Mouse (Mus musculus) neural tube, embryonic 15.5 days (tissue): ENCODE results near the gene Asb8. TPM values are rescaled to one million over a fixed set of nuclear protein-coding genes. Genes with fewer than 3 reads are reported as not detected.

Experiments used
- ATAC-seq: fragments of 200-750 bp; cut with Nextera tagmentation; 2 replicates; pipeline ENCODE4 v1.8.0; 2017; ENCODE audit warnings: mild to moderate bottlenecking, moderate TSS enrichment, moderate library complexity; ENCODE audit not compliant: low FRiP score
- H3K27ac ChIP-seq: fragments of 300-500 bp; sonication (generic); replicated peaks from 2 replicates; pipeline ENCODE4 v1.5.1; 2015; ENCODE audit warnings: mild to moderate bottlenecking, inconsistent platforms
- H3K27me3 ChIP-seq: fragments of 300-500 bp; sonication (generic); replicated peaks from 2 replicates; pipeline ENCODE4 v1.6.1; 2015; ENCODE audit warnings: inconsistent platforms
- H3K36me3 ChIP-seq: fragments of 300-500 bp; sonication (generic); 2 replicates; pipeline ENCODE4 v1.6.1; 2015; ENCODE audit warnings: inconsistent platforms
- H3K4me1 ChIP-seq: fragments of 300-500 bp; sonication (generic); 2 replicates; pipeline ENCODE4 v1.6.1; 2015; ENCODE audit warnings: inconsistent platforms
- H3K4me2 ChIP-seq: fragments of 300-500 bp; sonication (generic); 2 replicates; pipeline ENCODE4 v1.6.1; 2015; ENCODE audit warnings: inconsistent platforms, mild to moderate bottlenecking, moderate library complexity
- H3K4me3 ChIP-seq: fragments of 300-500 bp; sonication (generic); replicated peaks from 2 replicates; pipeline ENCODE4 v1.5.1; 2015; ENCODE audit warnings: mild to moderate bottlenecking, inconsistent platforms
- H3K9ac ChIP-seq: fragments of 300-500 bp; sonication (generic); replicated peaks from 2 replicates; pipeline ENCODE4 v1.6.1; 2015; ENCODE audit warnings: mild to moderate bottlenecking, inconsistent platforms
- H3K9me3 ChIP-seq: fragments of 300-500 bp; sonication (generic); replicated peaks from 2 replicates; pipeline ENCODE4 v1.6.1; 2016; ENCODE audit warnings: inconsistent platforms
- whole genome bisulfite sequencing: fragments of 180-500 bp; shearing (Covaris S2); methylation state at CpG from one replicate; pipeline ENCODE4 v1.1.7; 2015; ENCODE audit warnings: mixed read lengths; 5-methylcytosine and 5-hydroxymethylcytosine counted together
- polyA plus RNA-seq: library from polyadenylated mRNA; unstranded; fragments of >200 nt; fragmentation: Nextera tagmentation; extraction: Ambion mirVana; gene quantifications from 2 replicates; pipeline ENCODE4 v1.2.1, GENCODE M21; 2015

The Asb8 gene
- polyA plus RNA-seq, 1 experiment from 2014 or later = 61.9 TPM

DNA sequence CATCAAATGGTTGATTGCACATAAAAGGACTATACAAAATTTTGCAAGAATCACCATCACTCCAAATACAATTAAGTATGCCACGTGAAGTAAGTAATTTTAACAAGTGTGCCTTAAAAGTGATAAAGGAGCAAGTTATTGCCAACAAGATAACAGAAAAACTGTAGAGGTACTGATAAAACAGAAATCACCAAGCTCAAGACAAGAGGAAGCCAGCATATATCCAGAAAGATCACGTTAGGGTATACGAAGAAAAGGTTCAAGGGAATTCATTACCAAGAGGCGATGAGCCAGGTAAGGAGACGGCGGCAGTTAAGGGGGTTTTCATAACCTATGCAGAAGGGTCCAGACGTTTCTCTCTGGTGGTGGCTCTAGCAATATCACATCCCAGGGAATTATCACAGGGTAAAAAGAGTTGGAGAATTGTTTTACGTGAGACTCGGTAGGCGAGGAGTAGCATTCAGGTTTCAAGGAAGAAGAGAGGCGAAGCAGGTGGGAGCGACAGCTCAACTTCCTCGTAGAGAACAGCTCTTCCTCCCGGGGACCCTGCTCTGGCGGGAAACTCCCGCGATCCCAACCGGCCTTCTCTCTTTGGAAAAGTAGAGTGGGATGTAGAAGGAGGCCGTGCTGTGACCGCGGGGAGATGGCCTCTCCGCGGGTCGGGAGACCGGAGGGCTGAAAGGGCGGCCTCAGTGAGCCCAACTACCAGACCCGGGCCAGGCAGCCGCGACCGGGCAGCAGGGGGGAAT lies 72.9 kb downstream of the Asb8 start, which contains the start of gene Pfkm:
Gene Pfkm, plus strand, starts transcription at position 218 of the 749 bp plus-strand sequence.
- Histone ChIP-seq H3K27me3 (no peaks in the 10 kb centered on the region), H3K9ac (peak within 1 kb of the TSS; percentile 70), H3K4me2 (peak within 1 kb of the TSS; percentile 76), H3K4me3 (peak within 1 kb of the TSS; percentile 63), H3K4me1 (peaks cover 21% of the 10 kb centered on the region), H3K9me3 (no peaks in the 10 kb centered on the region), H3K36me3 (peaks cover 5% of the 10 kb centered on the region; the same call in 1 of the 2 replicates), H3K27ac (peak within 1 kb of the TSS; percentile 94)
- WGBS = under 1% methylated on average over 30 of the region's 30 CpGs
- ATAC-seq = no peak

DNA sequence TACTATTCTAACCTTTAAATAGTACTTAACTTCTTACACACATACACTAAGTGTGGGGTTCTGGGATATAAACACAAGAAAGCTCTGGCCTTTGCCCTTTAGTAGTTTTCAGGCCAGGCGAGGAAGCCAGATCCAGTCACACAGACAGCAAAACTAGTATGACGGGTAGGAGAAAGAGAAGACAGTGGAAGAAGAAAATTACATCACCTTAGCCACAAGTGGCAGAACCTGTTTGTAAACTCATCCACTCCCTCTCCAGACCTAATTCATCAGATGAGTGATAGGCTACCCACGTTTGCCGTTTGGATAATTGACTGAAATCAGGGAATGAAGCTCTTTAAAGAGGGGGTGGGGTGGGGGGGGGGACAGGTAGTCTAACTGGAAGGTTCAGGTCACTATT lies 73.6 kb downstream of the Asb8 start:
- Histone ChIP-seq H3K9me3 (no peaks in the 10 kb centered on the region), H3K36me3 (peaks cover 5% of the 10 kb centered on the region; the same call in 1 of the 2 replicates), H3K27me3 (no peaks in the 10 kb centered on the region), H3K4me3 (peak overlapping the region; percentile 63), H3K27ac (no peak overlapping the region), H3K4me1 (peaks cover 21% of the 10 kb centered on the region), H3K9ac (0 out of 2 replicates have a peak overlapping the region, but pooled peaks have one; percentile 6), H3K4me2 (peak overlapping the region; percentile 76)
- no peak for ATAC-seq
- WGBS = 36% methylated on average over 4 of the region's 4 CpGs

DNA sequence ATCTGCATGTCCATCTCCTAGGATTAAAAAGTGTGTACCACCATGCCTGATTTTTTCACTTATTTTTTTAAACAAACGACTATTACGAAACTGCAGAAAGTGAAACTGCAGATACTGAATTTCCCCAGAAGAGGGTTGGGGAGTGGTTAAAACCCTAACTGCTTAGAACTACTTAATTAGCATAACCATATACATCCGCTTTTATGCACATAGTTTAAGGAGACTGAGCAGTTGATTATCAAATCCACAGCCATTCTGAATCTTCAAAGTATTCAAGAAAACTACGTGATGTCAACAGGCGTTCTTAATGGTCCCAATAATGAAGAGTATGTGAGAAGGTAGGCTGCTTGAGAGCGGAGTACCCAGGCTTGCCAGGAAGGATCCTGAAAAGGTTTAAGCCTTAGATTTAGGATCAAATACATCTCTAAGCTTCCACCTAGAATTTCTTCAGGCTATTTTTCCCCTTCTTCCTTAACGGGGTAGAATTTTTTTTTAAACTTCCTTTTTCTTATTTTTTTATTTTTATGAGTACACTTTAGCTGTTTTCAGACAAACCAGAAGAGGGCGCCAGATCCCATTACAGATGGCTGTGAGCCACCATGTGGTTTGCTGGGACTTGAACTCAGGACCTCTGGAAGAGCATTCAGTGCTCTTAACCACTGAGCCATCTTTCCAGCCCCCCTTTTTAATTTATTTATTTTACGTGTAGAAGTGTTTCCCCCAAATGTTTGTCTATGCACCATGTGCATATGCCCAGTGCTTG lies 75.8 kb downstream of the Asb8 start:
- no peak for ATAC-seq
- peaks cover 15% of the 10 kb centered on the region for H3K36me3 ChIP-seq
- 79% methylated on average over 9 of the region's 9 CpGs for WGBS

DNA sequence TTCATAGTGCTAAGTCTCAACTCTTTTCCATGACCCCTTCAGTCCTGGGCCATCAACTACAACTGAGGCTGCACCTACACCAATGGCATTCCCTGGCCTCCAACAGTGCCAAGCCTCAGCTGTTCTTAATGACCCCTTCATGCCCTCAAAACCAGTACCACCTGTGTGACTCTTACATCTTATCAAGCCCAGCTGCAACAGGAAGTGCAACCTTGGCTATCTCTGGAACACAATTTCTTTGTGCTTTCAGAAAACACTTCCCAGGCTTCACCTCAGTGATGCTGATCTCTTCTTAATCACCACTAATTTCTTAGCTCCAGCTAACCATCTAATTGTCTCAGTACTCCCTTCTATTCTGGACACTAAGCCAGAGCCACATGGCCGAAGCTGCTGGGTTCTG lies 76.5 kb downstream of the Asb8 start:
- no peak overlapping the region for H3K9ac ChIP-seq
- WGBS = 82% methylated on average over 1 of the region's 1 CpGs
- no peak overlapping the region for H3K4me3 ChIP-seq
- H3K27me3 ChIP-seq = no peaks in the 10 kb centered on the region
- ATAC-seq = no peak
- peaks cover 19% of the 10 kb centered on the region for H3K4me1 ChIP-seq
- H3K9me3 ChIP-seq = no peaks in the 10 kb centered on the region
- no peak overlapping the region for H3K4me2 ChIP-seq
- H3K27ac ChIP-seq = no peak overlapping the region
- peaks cover 20% of the 10 kb centered on the region for H3K36me3 ChIP-seq

More for the DNA sequence above, 75.8 kb downstream of the Asb8 start:
- Histone ChIP-seq H3K4me1 (peaks cover 21% of the 10 kb centered on the region), H3K27ac (no peak overlapping the region), H3K9ac (no peak overlapping the region), H3K9me3 (no peaks in the 10 kb centered on the region), H3K4me3 (no peak overlapping the region), H3K4me2 (no peak overlapping the region), H3K27me3 (no peaks in the 10 kb centered on the region)

Other genes starting within 250 kb of the Asb8 start
- gene Tmem106c, start 201.4 kb downstream of the Asb8 start, polyA plus RNA-seq = 48.0 and 48.6 TPM in 2 replicates
- 33.8 and 62.9 TPM in 2 replicates for gene Col2a1, start 160.9 kb downstream of the Asb8 start, polyA plus RNA-seq
- gene Pfkm, start 73.0 kb downstream of the Asb8 start, polyA plus RNA-seq = 85.6 and 94.3 TPM in 2 replicates
- 16.8 and 22.5 TPM in 2 replicates for gene Senp1, start 71.9 kb downstream of the Asb8 start, polyA plus RNA-seq
- 98.5 and 116 TPM in 2 replicates for gene Ccdc184, start 1.5 kb upstream of the Asb8 start, polyA plus RNA-seq
- not detected in 2 replicates for gene Olfr288, start 29.9 kb upstream of the Asb8 start, polyA plus RNA-seq
- 0.13 TPM in 1 of 2 replicates, not detected in the other for gene Gm44579, start 55.4 kb upstream of the Asb8 start, polyA plus RNA-seq
- gene Olfr287, start 55.4 kb upstream of the Asb8 start, polyA plus RNA-seq = 0.35 and 0.46 TPM in 2 replicates
- 0.06 TPM in 1 of 2 replicates, not detected in the other for gene Olfr286, start 68.8 kb upstream of the Asb8 start, polyA plus RNA-seq
- not detected in 2 replicates for gene H1fnt, start 91.7 kb upstream of the Asb8 start, polyA plus RNA-seq
- 10.3 and 11.6 TPM in 2 replicates for gene Zfp641, start 130.5 kb upstream of the Asb8 start, polyA plus RNA-seq
- gene Olfr285, start 151.7 kb upstream of the Asb8 start, polyA plus RNA-seq = not detected in 2 replicates
- gene Olfr284, start 175.4 kb upstream of the Asb8 start, polyA plus RNA-seq = not detected in 2 replicates
- not detected in 2 replicates for gene Olfr283, start 215.3 kb upstream of the Asb8 start, polyA plus RNA-seq